Mouse (Mus musculus) ovary, postnatal 10 days (tissue): ENCODE measurements around the gene Ttc4.

Experiments used
- DNase-seq: peaks from one replicate; pipeline ENCODE4 v3.0.0; 2022; ENCODE audit warnings: low spot score

Ttc4 gene

DNA sequence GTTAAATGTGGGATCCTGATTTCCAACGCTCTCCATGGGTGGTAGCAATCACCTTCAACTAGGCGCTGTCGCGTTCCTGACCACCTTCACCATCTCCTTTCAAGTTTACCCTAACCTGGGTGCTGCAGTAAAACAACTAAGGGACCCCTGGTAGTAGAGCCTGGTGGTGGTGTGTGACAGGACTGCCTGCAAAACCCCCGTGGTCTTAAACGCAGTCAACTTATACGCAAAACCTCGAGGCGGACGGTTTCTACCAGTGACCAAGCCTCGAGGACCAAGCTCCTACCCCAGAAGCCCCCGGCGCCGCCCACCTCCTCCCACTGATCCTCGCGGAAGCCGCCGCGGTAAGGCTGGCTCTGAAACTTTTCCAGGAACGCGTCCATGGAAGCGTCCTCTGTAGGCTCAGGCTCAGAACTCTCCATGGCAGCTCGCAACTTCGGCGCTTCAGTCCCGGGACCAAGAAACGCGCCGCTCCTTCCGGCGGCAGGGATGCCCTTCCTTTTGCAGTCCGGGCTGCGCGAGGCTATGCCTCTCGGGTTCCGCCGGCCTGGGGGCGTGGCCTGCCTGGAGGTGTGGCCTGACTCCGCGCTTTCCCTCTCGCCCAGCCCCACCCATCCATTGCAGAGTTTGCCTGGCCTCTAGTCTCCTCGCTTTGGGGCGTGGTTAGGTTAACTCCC, at the start of gene Ttc4:
Gene Ttc4, minus strand, starts transcription at position 503 of the 677 bp plus-strand sequence.
- peak; percentile 78 for DNase-seq

DNA sequence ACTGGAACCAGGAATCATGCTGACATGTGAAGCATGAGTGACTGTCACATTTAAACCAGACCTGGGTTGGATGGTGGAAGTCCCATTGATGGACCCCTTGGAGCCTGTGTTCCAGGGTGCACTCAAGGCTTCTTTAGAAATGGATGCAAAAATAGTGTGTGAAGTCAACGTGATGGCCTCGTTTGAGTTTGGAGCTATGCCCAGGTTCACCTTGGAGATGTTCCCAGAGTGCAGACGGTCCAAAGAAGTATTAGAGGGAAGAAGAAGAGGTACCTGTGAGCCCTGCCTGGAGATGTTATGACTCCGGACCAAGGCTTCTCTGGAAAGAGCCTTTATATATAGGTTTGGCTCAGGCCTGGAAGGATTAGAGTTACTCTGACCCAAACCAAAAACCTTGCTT, 41.9 kb upstream of the Ttc4 start:
- no peak for DNase-seq

DNA sequence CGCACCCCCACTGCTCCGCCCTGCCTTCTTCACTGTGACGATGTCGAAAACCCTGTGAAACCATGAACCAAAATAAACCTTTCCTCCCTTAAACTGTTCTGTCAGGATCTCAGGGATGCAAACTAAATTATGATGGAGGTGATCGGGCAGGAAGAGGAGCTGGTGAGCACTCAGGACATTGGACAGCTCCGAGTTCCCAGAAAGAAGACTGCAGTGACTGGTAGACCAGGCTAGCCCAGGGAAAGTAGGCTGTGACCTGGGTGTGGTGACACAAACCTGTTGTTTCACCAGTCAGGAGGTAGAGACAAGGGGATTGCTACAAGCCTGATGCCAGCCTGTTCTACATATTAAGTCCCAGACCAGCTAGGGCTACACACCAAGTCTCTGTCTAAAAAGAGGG, 34.9 kb upstream of the Ttc4 start:
- no peak for DNase-seq

DNA sequence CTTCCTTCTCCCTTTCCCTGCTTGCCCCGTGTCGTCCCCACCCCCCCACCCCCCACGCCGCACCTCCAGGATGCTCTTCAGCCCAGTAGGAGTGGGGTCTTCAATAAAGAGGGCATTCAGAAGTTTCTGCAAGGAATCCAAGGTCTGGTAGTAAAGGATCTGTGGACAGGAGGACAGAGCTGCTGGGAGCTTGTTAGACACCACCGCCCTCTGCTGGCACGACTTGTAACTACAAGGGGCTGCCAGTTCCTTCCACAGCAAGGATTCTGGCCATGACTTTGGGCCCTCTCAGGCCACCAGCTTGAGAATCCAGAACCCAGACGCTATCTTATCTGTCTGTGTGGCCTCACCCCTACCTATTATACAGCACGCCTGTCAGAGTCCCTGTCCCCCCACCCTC, 29.7 kb upstream of the Ttc4 start:
- peak; percentile 67 for DNase-seq

DNA sequence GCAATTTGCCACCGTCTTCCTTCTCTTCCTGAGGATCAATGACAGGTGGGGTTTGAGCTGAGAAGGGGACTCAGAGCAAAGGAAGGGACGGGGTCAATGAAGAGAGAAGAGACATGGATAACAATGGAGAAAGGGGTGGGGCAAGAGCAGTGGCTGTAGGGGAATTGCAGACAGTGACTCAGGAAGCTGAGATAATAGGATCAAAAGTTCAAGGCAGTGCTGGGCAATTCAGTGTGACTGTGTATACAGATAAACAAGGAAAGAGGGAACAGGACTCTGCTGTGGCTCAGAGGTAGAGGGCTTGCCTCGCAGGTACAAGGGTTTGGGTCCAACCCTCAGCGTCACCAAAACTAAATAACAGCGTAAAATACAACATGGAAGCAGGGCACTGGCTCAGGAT, 29.2 kb upstream of the Ttc4 start:
- DNase-seq: no peak

DNA sequence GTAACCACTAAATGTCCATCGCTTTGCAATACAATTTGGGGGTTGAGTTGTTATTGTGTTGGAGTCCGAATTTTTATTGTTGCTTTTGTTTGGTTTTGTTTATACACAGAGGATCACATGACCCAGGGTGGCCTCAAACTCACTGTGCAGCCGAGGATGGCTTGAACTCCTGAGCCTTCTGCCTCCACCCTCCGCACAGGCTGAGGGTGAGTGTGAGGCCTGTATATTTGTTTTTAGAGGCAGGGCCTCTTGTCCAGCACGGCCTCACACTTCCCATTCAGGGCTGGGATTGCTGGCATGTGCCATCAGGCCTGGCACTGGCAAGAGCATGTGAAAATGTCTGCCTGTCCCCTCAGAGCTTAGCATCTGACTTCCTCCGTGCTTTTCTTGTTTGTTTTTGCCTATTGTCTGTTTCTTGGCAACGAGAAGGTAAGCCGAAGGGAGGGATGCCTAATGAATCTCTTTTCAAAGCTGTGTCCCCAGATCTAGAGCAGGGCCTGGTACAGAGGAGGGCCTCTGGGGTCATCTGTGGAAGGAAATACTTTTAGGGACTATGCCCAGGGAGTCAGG, 26.4 kb upstream of the Ttc4 start:
- no peak for DNase-seq

DNA sequence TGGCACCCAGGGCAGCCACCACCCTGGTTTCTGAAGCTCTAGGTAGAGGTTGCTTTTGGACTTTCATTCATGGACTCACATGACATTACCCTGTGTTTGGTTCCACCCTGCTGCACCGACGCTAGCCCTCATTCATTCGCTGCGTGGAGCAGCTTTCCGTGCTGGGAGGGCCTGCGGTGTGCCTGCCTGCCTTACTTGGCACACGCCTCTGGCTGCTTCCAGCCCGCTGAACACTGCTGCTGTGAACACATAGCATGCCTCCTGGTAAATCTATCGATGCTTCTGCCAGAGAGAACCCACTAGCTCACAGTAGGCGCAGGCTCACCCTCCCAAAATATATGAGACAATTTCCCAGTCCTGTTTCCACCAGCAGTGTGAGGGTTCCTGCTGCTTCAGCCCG, 25.7 kb upstream of the Ttc4 start:
- no peak for DNase-seq

DNA sequence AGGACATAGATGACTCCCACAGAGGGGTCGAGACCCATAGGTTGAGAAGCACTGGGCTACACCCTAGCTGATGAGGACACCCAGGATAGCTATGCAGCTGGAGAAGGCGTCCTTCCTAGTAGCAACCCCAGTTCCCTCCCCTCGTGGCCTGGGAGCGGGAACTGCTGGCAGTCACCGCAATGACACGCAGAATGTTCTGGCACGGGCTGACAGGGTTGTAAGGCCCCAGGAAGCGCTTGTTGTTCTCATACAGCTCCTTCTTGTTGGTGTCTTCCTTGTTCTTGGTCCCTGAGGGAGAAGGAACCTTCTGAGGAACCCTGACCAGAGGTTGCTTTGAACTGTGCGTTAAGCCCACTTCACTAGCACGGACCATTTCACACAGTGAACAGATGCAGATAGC, 25.2 kb upstream of the Ttc4 start:
- DNase-seq: no peak

DNA sequence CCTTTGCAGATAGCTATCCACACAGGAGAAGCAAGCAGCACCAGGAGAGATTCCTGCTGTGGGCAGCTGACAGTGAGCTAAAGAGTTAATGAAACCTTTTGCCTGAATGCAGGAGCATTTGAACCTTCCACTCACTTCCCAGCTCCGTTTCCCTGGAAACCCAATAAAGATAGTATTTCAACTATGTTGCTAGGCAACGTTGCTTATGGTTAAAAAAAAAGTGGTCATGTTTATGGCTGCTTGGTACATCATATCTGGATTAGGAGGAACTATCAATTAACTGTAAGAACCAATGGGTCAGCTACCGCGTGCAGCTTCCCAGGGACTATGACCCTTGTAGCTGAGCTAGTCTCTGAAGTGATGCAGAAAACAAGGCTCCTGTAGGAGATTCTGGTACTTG, 22.1 kb upstream of the Ttc4 start:
- no peak for DNase-seq

DNA sequence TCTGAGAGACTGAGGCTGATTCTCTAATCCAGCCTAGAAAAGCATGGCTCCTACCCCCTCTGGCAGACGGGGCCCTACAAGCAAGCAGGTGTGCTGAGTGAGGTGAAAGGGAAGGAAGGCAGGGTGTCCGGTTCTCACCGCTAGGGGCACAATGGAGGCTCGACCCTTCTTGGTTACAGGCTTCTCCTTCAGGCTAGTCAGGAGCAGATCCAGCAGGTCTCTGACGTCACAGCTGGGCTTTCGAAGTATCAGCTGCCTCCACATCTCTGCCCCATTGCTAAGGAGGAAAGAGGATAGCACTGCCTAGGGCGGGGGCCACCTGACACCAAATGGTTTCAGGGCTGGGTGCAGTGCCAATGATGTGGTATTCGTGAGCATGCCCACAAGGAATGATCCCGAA, 21.2 kb upstream of the Ttc4 start:
- no peak for DNase-seq

DNA sequence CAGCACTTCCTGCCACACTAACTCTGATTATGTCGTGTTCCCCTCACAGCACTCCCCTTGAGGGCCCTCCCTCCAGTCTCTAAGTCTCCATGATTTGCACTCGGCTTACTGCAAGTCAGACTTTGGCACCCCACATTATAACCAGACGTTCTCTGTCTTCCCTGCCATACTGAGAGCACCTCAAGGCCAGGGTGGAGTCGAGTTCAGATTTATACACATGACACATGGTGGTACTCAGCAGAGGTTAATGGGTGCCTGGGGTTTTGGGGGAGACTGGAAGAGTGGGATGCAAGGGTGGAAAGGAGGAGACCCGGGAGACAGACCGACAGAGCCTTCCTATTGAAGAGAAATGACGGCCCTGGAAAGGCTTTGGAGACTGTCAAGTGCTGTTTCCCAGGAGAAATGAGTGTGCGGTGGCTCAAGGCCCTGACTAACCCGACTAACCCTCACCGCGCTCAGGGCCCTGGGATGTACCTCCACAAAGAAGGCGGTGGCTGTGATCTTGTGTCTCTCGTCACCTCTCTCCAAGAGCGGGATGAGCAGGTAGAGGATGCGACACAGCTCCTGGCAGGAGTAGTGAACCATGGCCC, 15.2 kb upstream of the Ttc4 start:
- DNase-seq: no peak

DNA sequence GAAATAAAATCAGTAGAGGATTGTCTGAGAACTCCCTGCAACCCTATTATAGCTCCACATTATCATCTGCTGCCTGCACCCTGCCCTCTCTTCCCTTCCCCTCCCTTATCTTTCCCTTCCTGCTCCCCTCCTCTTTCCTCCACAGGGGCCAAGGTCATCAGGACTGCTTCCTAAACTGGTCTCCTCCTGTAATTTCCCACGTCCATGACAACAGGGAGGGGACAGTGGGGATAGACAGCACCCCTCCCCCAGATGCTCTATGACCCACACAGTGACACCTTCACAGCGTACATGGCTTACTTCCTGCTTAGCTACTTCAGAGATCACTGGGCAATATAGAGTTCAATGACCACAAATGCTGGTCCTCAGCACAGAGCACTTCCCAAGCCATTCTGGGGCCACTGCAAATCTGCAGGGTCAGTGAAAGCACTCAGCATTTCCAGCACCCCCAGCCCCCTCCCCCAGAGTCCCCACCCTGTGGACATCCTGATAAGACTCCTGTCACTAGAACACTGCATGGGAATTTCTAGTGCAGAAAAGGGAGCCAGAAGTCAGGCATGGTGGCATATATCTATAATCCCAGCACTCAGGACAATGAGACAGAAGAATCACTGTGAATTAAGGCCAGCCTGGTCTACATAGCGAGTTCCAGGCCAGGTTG, 10.0 kb upstream of the Ttc4 start:
- DNase-seq: no peak

DNA sequence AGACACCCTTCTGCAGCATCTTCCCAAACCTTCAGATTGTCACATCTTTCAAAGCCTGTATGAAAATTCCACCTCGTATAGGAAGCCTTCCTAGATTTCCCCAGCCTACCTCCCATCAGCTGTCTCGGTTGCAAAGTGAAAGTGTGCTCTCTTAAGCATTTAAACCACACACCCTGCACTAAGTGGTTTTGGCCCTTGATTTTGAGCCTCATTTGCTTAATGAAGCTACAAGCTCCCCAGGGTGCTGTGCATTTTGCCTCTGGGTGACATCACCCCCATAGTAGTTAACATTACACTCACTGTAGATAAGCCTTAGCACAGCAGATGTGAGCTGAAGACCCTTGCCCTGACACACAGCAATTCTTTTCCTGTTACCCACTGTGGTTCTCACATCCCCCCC, 2.2 kb upstream of the Ttc4 start:
- no peak for DNase-seq

DNA sequence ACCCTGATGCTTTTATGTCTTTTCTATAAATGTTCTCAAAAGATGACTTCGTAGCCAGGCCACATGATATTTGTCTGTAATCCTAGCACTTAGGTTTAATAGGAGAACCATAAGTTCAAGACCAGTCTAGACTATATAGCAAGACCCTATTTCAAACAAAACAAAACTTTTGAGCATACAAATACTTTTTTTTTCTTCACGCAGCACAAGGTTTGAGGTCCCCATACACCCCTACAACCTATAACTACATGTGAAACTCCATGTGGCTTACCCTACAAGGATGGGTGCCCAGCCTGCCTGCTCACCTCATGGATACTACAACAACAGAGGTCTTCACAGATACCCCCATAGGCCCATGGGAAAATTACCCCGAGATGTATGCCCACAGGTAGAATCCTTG, 408 bp upstream of the Ttc4 start:
- no peak for DNase-seq

DNA sequence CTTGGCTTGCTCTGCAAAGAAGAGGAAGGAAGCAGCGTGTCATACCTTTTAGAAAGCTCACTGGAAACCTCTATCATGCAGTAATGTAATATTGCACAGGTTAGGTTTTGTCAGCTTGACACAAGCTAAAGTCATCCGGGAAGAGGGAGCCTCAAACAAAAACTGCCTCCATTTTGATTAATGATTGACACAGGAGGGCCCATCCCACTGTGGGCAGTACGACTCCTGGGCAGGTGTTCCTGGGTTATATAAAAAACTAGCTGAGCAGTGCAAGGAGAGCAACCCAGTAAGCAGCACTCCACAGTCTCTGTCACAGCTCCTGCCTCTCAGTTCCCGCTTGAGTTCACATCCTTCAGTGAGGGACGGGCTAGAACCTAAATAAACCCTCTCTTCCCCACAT, 2.0 kb downstream of the Ttc4 start:
- DNase-seq: no peak

DNA sequence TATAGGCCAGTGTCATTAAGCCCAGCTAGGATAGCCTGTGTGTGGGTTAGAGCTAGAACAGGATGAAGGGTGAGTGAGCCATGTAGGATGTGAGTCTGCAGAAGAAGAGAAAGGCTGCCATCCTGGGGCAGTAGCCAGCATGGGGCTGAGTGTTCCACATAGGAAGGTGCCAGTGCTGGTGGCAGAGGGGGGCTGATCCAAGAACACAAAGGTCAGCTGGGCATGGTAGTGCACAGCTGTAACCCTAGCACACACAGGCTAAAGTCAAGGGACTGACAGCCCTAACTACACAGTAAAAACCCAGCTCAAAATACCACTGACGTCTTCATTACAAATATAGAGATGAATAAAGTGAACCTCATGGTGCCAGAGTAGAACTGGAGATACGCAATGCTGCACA, 12.2 kb downstream of the Ttc4 start:
- no peak for DNase-seq

DNA sequence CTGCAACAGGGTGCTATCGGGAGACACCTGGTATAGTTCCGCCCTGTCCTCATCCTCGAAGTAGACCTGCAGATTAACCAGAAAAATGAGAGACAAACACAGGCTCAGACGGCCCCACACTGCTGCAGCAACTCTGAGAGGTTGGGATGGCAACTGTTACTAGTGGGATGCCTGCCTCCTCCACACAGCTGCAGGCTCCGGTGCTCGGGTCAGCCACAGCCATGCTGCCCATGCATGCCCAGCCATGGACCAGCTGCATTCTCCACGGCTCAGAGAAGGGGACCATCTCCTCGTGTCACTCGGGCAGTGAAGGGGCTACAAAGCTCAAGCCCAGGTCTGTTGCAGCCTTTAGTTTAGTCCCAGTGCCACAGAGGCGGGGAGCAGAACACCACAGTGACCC, 13.1 kb downstream of the Ttc4 start:
- DNase-seq: no peak

DNA sequence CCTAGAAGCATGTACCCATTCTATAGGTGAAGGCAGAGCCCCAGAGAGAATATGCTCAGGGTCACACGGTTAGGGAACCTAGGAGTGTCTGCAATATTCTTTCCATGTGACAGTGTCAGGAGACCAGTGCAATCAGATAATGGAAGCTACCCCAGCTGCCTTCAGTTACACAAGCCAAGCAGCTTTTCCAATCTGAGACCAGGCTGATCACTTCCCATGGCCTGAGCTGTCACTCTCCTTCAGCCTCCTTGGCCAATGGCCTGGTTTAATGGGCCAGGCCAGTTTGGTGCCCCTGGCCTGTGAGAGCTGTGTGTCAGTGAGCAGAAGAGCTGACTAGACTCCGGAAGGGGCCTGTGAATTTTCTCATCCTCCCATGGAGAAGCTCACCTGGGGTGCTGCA, 13.5 kb downstream of the Ttc4 start:
- no peak for DNase-seq

DNA sequence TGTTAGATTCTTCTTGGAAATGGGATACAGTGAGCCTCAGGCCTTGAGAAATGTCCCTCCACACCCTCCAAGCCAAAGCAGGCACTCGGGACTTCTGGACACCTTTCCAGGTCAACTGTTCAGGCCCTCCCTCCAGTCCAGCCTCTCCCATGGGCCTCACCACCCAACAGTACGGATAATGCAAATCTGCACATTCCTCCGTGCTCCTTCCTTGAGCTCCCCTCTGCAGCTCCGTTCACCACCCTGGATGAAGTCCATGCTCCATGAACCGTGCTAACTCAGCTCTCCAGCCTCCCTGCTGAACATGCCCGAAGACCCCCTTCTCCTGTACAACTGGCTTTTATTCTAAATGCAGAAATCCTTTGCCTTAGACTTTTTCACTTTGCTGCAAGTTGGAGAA, 14.0 kb downstream of the Ttc4 start:
- no peak for DNase-seq

DNA sequence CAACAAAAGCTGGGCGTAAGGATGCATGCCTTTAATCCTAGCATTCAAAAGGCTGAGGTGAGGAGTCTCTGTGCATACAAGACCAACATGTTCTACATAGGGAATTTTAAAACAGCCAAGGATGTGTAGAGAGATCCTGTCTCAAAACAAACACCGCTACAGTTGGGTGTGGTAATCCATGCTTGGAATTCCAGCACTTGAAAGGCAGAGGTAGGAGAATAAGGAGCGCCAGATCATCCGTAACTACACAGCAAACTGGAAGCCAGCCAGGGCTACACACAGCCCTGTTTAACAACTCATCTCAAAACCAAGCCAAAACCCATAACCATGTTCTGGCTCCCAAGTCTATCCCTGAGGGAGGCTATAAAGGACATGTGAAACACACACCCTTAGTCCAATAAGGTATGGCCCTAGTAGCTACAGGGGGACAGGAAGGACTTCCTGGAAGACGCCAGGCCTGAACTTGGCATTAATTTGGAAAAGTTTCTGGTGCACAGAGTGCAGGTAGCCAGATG, 14.7 kb downstream of the Ttc4 start:
- no peak for DNase-seq

DNA sequence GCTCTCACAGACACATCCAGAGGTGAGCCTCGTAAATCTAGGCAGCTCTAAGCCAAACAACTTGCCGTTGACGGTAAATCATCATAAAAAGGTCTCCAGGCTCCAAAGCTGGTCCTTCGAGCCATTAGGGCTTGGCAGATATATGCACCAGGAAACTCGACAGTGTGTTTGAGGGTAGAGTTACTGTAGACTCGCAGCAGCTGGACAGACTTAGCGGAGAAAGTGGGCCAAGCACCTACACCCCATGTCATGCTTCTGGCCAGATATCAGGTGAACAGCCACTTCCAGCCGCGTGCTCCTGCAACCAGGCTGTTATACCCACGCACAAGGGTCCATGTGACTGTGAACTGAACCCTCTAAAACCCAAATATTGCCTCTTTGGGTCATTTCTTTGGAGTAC, 23.1 kb downstream of the Ttc4 start:
- DNase-seq: no peak

DNA sequence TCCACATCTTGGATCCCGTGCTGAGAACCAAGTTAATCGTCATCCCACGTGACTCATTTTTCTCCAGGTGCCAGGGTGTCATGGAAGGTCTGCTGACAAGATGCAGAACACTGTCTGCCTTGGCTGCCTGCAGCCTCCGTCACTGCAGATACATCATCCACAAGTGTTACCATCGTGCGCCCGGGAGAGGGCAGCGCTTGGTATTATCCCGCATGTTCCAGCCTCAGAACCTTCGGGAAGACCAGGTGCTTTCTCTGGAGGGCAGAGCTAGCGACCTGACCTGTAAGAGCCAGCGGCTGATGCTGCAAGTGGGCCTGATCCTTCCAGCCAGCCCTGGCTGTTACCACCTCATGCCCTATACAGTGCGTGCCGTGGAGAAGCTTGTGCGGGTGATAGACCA, 25.7 kb downstream of the Ttc4 start:
- DNase-seq: no peak

DNA sequence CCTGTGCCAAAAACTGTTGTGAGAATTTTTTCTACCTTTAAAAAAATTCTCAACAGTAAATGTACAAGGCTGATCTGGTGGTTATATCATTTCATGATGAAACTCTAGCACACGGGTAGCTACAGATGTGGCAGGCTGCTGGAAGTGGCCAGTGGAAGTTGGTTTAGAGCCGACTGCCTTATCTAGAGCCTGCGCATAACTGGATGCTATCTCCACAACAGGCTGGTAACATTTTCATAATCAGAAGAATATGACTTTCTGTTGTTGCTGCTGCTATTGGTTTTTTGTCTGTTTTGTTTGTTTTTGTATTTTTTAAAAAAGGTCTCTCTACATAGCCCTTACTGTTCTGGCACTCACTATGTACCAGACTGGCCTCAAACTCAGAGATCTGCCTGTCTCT, 26.2 kb downstream of the Ttc4 start:
- DNase-seq: no peak
